Mouse (Mus musculus) heart, embryonic 11.5 days (tissue): ENCODE data around the gene 4931428L18Rik. TPM values are rescaled to one million over a fixed set of nuclear protein-coding genes. Genes with fewer than 3 reads are reported as not detected.

Experiments
- ATAC-seq: fragments of 200-750 bp; cut with Nextera tagmentation; replicated peaks from 2 replicates; pipeline ENCODE4 v1.8.0; 2017; ENCODE audit warnings: moderate library complexity; ENCODE audit not compliant: insufficient number of reproducible peaks, low FRiP score, low TSS enrichment
- H3K27ac ChIP-seq: fragments of 300-500 bp; sonication (generic); 2 replicates; pipeline ENCODE4 v1.5.1; 2014; ENCODE audit warnings: mild to moderate bottlenecking, low read depth, low read length
- H3K27me3 ChIP-seq: fragments of 300-500 bp; sonication (generic); 2 replicates; pipeline ENCODE4 v1.6.1; 2014; ENCODE audit warnings: mild to moderate bottlenecking, low read length, mixed read lengths; ENCODE audit not compliant: control insufficient read depth, insufficient read depth
- H3K36me3 ChIP-seq: fragments of 300-500 bp; sonication (generic); 2 replicates; pipeline ENCODE4 v1.6.1; 2014; ENCODE audit warnings: mild to moderate bottlenecking, low read length, moderate library complexity, mixed read lengths; ENCODE audit not compliant: control insufficient read depth, insufficient read depth
- H3K4me1 ChIP-seq: fragments of 300-500 bp; sonication (generic); 2 replicates; pipeline ENCODE4 v1.6.1; 2014; ENCODE audit warnings: low read length; ENCODE audit not compliant: control insufficient read depth, insufficient read depth
- H3K4me2 ChIP-seq: fragments of 300-500 bp; sonication (generic); 2 replicates; pipeline ENCODE4 v1.6.1; 2014; ENCODE audit warnings: mild to moderate bottlenecking, moderate library complexity
- H3K4me3 ChIP-seq: fragments of 300-500 bp; sonication (generic); 2 replicates; pipeline ENCODE4 v1.5.1; 2014; ENCODE audit warnings: low read depth, low read length
- H3K9ac ChIP-seq: fragments of 300-500 bp; sonication (generic); 2 replicates; pipeline ENCODE4 v1.6.1; 2014; ENCODE audit warnings: mild to moderate bottlenecking, low read depth, low read length, moderate library complexity
- H3K9me3 ChIP-seq: fragments of 300-500 bp; sonication (generic); replicated peaks from 2 replicates; pipeline ENCODE4 v1.6.1; 2016; ENCODE audit warnings: low read length; ENCODE audit not compliant: control insufficient read depth
- WGBS: fragments of 180-500 bp; shearing (Covaris S2); extraction: QIAGEN DNeasy Blood & Tissue Kit; methylation state at CpG from one replicate; pipeline ENCODE4 v1.1.7; 2014; ENCODE audit not compliant: insufficient replicate concordance; 5-methylcytosine and 5-hydroxymethylcytosine counted together
- polyA plus RNA-seq: library from polyadenylated mRNA; unstranded; fragments of >200 nt; fragmentation: Nextera tagmentation; extraction: Ambion mirVana; gene quantifications from 2 replicates; pipeline ENCODE4 v1.2.1, GENCODE M21; 2014

Gene 4931428L18Rik
- polyA plus RNA-seq: not detected in 2 replicates

DNA sequence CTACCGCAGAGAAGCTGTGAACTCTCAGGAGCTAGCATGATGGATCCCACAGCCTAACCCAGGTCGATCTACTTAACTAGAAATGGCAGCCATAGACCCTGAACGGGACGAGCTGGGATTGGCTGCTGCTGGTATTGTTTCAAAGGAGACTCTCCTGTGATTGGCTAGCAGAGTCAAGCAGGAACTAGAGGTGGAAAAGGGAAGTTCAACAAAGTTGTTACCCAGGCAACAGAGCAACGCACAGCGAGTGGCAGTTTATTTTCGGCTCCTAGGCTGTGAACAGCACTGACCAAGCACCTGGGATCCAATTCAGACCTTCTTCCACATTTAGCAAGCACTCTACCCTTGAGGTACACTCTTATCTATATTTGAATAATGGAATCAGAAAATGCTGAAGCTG lies at the start of gene 4931428L18Rik, which contains the start of gene Pih1d3:
Gene 4931428L18Rik, minus strand, starts transcription at position 121 of the 400 bp plus-strand sequence.
Gene Pih1d3, plus strand, starts transcription at position 275 of the 400 bp plus-strand sequence.
- H3K27ac ChIP-seq: no peak within 1 kb of the TSS
- no peaks in the 10 kb centered on the region for H3K4me1 ChIP-seq
- H3K9ac ChIP-seq: no peak within 1 kb of the TSS
- H3K4me2 ChIP-seq: no peak within 1 kb of the TSS
- no peaks in the 10 kb centered on the region for H3K9me3 ChIP-seq
- no peak within 1 kb of the TSS for H3K4me3 ChIP-seq
- 72% methylated on average over 7 of the region's 7 CpGs for WGBS
- H3K36me3 ChIP-seq: no peaks in the 10 kb centered on the region
- no peaks in the 10 kb centered on the region for H3K27me3 ChIP-seq
- no peak for ATAC-seq

DNA sequence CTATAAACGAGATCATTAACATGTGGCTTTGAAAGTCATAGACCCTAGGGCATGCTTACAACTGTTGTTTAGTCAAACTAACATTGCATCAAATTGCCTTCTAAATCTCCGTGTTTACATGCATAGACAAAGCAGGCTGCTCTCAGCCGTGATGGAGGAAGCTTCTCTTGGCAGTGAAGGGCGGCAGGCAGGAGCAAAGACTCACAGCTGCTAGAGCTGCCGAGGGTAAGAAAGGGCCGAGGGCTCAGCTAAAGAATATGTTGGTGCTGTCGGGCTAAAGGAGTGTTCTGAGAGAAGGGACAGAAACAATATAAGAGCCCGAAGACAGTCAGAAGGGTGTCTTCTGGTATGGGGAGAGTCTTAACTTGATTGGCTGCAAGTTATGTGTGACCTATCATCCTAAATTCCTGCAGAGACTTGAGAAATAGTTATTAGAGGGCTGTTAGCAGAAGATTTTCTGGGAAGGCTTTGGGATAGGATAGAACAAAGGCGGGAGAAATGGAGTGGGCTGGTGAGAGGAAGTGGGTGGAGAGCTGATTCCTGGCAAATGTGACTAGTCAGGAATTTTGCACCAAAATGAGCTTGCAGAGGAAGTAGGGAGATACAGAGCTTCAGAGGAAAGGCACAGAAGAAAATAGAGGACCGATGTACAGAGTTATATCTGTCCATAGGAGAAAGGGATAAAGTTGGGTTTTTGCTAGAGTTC lies 37.9 kb upstream of the 4931428L18Rik start:
- H3K4me2 ChIP-seq: no peak overlapping the region
- WGBS: 56% methylated on average over 10 of the region's 10 CpGs
- no peaks in the 10 kb centered on the region for H3K27me3 ChIP-seq
- no peak overlapping the region for H3K4me3 ChIP-seq
- 0 out of 2 replicates have a peak, but pooled peaks cover 2% of the 10 kb centered on the region for H3K9me3 ChIP-seq
- no peaks in the 10 kb centered on the region for H3K36me3 ChIP-seq
- H3K9ac ChIP-seq: no peak overlapping the region
- no peaks in the 10 kb centered on the region for H3K4me1 ChIP-seq
- ATAC-seq: no peak
- H3K27ac ChIP-seq: no peak overlapping the region

GRCm38 (mm10) chr1:31233319-31234036 lies 11.0 kb upstream of the 4931428L18Rik start:
- Histone ChIP-seq H3K27me3 (no peaks in the 10 kb centered on the region), H3K4me3 (no peak overlapping the region), H3K4me1 (no peaks in the 10 kb centered on the region), H3K27ac (no peak overlapping the region), H3K36me3 (no peaks in the 10 kb centered on the region), H3K9ac (no peak overlapping the region), H3K9me3 (no peaks in the 10 kb centered on the region), H3K4me2 (no peak overlapping the region)
- ATAC-seq: no peak

GRCm38 (mm10) chr1:31220599-31221250 lies 1.8 kb downstream of the 4931428L18Rik start:
- WGBS: 85% methylated on average over 4 of the region's 4 CpGs

GRCm38 (mm10) chr1:31214831-31215230 lies 7.7 kb downstream of the 4931428L18Rik start:
- no peaks in the 10 kb centered on the region for H3K36me3 ChIP-seq
- H3K27ac ChIP-seq: no peak overlapping the region
- ATAC-seq: no peak
- no peaks in the 10 kb centered on the region for H3K9me3 ChIP-seq
- H3K4me1 ChIP-seq: no peaks in the 10 kb centered on the region
- 61% methylated on average over 1 of the region's 1 CpGs for WGBS
- H3K4me2 ChIP-seq: no peak overlapping the region
- H3K4me3 ChIP-seq: no peak overlapping the region
- no peaks in the 10 kb centered on the region for H3K27me3 ChIP-seq
- H3K9ac ChIP-seq: no peak overlapping the region

More at GRCm38 (mm10) chr1:31220599-31221250, 1.8 kb downstream of the 4931428L18Rik start:
- Histone ChIP-seq H3K36me3 (no peaks in the 10 kb centered on the region), H3K9me3 (no peaks in the 10 kb centered on the region), H3K4me3 (no peak overlapping the region), H3K4me1 (no peaks in the 10 kb centered on the region), H3K27me3 (no peaks in the 10 kb centered on the region), H3K27ac (no peak overlapping the region), H3K4me2 (no peak overlapping the region), H3K9ac (no peak overlapping the region)
- no peak for ATAC-seq

DNA sequence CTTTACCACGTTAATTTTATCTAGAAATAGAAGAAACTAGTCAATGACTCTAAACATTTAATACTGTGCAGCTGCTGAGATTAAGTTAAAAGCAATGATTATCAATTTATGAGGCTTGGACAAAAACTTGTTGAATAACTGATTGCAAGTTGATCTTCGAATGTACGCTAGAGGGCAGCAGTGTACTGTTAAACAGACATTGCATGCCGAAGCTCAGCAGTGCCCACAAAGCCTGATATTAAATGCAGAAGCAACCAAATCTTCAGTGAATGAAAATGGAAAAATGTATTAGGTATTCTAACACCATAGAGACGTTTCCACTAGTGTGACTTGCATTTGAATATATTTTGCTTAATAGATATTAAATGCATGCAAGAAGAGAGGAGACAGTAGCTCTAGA lies 12.3 kb downstream of the 4931428L18Rik start:
- WGBS: 2% methylated on average over 5 of the region's 5 CpGs
- Histone ChIP-seq H3K9ac (no peak overlapping the region), H3K4me2 (no peak overlapping the region), H3K27ac (no peak overlapping the region), H3K36me3 (no peaks in the 10 kb centered on the region), H3K4me1 (no peaks in the 10 kb centered on the region), H3K27me3 (no peaks in the 10 kb centered on the region), H3K9me3 (no peaks in the 10 kb centered on the region), H3K4me3 (no peak overlapping the region)
- ATAC-seq: no peak

- Histone ChIP-seq H3K4me1 (no peaks in the 10 kb centered on the region), H3K27ac (no peak overlapping the region), H3K36me3 (no peaks in the 10 kb centered on the region), H3K27me3 (no peaks in the 10 kb centered on the region), H3K4me2 (no peak overlapping the region), H3K9ac (no peak overlapping the region), H3K9me3 (no peaks in the 10 kb centered on the region), H3K4me3 (no peak overlapping the region)
- 67% methylated on average over 3 of the region's 3 CpGs for WGBS
- ATAC-seq: no peak
Measured at GRCm38 (mm10) chr1:31205770-31206169, 16.7 kb downstream of the 4931428L18Rik start.

GRCm38 (mm10) chr1:31205346-31205745 lies 17.1 kb downstream of the 4931428L18Rik start:
- Histone ChIP-seq H3K36me3 (no peaks in the 10 kb centered on the region), H3K27ac (no peak overlapping the region), H3K4me2 (no peak overlapping the region), H3K27me3 (no peaks in the 10 kb centered on the region), H3K4me3 (no peak overlapping the region), H3K9ac (no peak overlapping the region), H3K4me1 (no peaks in the 10 kb centered on the region), H3K9me3 (no peaks in the 10 kb centered on the region)
- 76% methylated on average over 7 of the region's 7 CpGs for WGBS
- ATAC-seq: no peak
